In the genomic region with DNA sequence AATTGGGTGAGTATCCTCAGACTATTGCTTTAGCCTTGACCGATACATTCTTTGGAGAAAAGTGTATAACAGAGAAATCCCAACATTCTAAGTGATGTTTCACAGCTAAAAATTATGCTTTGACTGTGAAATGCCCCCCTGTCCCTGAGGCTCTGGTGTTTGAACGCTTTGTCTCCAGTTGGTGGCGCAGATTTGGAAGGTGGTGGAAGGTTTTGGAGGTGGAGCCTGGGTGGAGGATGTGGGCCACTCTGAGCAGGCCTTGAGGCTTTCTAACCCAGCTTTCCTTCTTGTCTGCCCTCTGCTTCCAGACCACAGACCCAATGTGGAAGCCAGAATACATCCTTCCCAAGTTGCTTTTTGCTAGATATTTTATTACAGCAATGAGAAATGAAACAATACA, we compare ENCODE assay signal across 22 mouse cellular contexts.
"Had no signal": no experiment of that assay in that cellular context is flagged by ENCODE, and none has a peak within 500 bp of the region (broad histone marks: within the 10 kb centered on the region; RNA-seq: fewer than 3 reads in every experiment).

No protein-coding gene starts in this region.

- ATAC-seq: liver, embryonic 12.5 days had no signal

- DNase-seq: kidney, adult 18-20 months; kidney, adult 9 months; kidney, postnatal 14 days; kidney, postnatal 4 days; liver; lung, adult 18-20 months; lung, postnatal 10 days; lung, postnatal 36 days; midbrain, embryonic 14.5 days; right cerebral cortex, adult 18-20 months; right cerebral cortex, postnatal 25 days; spleen, adult 18-20 months; thymus, adult 18-20 months; thymus, postnatal 4 days had no signal

- H3K36me3 ChIP-seq: limb, embryonic 10.5 days; limb, embryonic 13.5 days; liver, embryonic 12.5 days; liver, embryonic 15.5 days; lung, embryonic 15.5 days; neural tube, embryonic 12.5 days; neural tube, embryonic 15.5 days; stomach, embryonic 15.5 days had no signal

- H3K27ac ChIP-seq: limb, embryonic 10.5 days; limb, embryonic 13.5 days; liver, embryonic 12.5 days; liver, embryonic 15.5 days; lung, embryonic 15.5 days; neural tube, embryonic 12.5 days; neural tube, embryonic 15.5 days; stomach, embryonic 15.5 days had no signal

- H3K4me3 ChIP-seq: limb, embryonic 10.5 days; limb, embryonic 13.5 days; liver, embryonic 12.5 days; liver, embryonic 15.5 days; lung, embryonic 15.5 days; neural tube, embryonic 12.5 days; neural tube, embryonic 15.5 days; stomach, embryonic 15.5 days had no signal

- H3K27me3 ChIP-seq: limb, embryonic 13.5 days; liver, embryonic 12.5 days; liver, embryonic 15.5 days; lung, embryonic 15.5 days; neural tube, embryonic 12.5 days; neural tube, embryonic 15.5 days; stomach, embryonic 15.5 days had no signal

- H3K4me1 ChIP-seq: limb, embryonic 10.5 days; limb, embryonic 13.5 days; liver, embryonic 12.5 days; liver, embryonic 15.5 days; lung, embryonic 15.5 days; neural tube, embryonic 12.5 days; neural tube, embryonic 15.5 days; stomach, embryonic 15.5 days had no signal
